Mouse (Mus musculus) brain, embryonic 14.5 days (tissue): ENCODE data around the gene Ccdc34. TPM values are rescaled to one million over a fixed set of nuclear protein-coding genes. Genes with fewer than 3 reads are reported as not detected.

ENCODE experiments used
- DNase-seq: peaks from one replicate; pipeline ENCODE4 v3.0.0-alpha.2; 2011; ENCODE audit warnings: low read depth
- CTCF ChIP-seq: fragments of 200-500 bp; IDR thresholded peaks from 2 replicates; pipeline ENCODE4 v1.5.1; 2012; ENCODE audit warnings: inconsistent platforms, mild to moderate bottlenecking, moderate library complexity, borderline replicate concordance; ENCODE audit not compliant: insufficient read depth, insufficient read length; ENCODE audit errors: extremely low read depth
- POLR2A ChIP-seq: fragments of 200-500 bp; IDR thresholded peaks from 2 replicates; pipeline ENCODE4 v1.6.1; 2012; ENCODE audit warnings: mild to moderate bottlenecking, inconsistent platforms, borderline replicate concordance; ENCODE audit not compliant: poor library complexity, insufficient read depth, insufficient read length, severe bottlenecking; ENCODE audit errors: extremely low read depth
- polyA plus RNA-seq: library from polyadenylated mRNA; depleted of rRNA; stranded (reverse); fragments of >200 nt; gene quantifications from 2 replicates; pipeline ENCODE4 v1.2.3, GENCODE M21; 2012

The Ccdc34 gene
- polyA plus RNA-seq, 1 experiment: 28.7 TPM

- TF ChIP-seq CTCF (no peak), POLR2A (no peak)
- peak; percentile 89 for DNase-seq
Observed at GRCm38 (mm10) chr2:110173818-110174247, 156.2 kb downstream of the Ccdc34 start.

GRCm38 (mm10) chr2:110176761-110177400 is 159.3 kb downstream of the Ccdc34 start:
- TF ChIP-seq POLR2A: no peak
- TF ChIP-seq CTCF: no peak
- peak; percentile 44 for DNase-seq

GRCm38 (mm10) chr2:110177406-110177805 is 159.8 kb downstream of the Ccdc34 start:
- TF ChIP-seq POLR2A (no peak), CTCF (no peak)
- DNase-seq: no peak

- peak; percentile 83 for DNase-seq
- TF ChIP-seq CTCF (no peak), POLR2A (no peak)
Observed at GRCm38 (mm10) chr2:110177879-110178278, 160.3 kb downstream of the Ccdc34 start.

GRCm38 (mm10) chr2:110179669-110180315 is 162.2 kb downstream of the Ccdc34 start:
- DNase-seq: peak; percentile 73
- no peak for TF ChIP-seq POLR2A
- TF ChIP-seq CTCF: no peak

GRCm38 (mm10) chr2:110180316-110180670 is 162.7 kb downstream of the Ccdc34 start:
- TF ChIP-seq CTCF (no peak), POLR2A (no peak)
- peak; percentile 20 for DNase-seq

- TF ChIP-seq POLR2A: no peak
- no peak for TF ChIP-seq CTCF
- DNase-seq: no peak
Observed at GRCm38 (mm10) chr2:110181666-110182065, 164.0 kb downstream of the Ccdc34 start.

GRCm38 (mm10) chr2:110182248-110182647 is 164.6 kb downstream of the Ccdc34 start:
- TF ChIP-seq CTCF: no peak
- TF ChIP-seq POLR2A: no peak
- peak; percentile 81 for DNase-seq

GRCm38 (mm10) chr2:110182795-110183486 is 165.3 kb downstream of the Ccdc34 start:
- no peak for TF ChIP-seq CTCF
- DNase-seq: no peak

- TF ChIP-seq POLR2A: no peak
- TF ChIP-seq CTCF: no peak
- no peak for DNase-seq
Observed at GRCm38 (mm10) chr2:110184071-110184470, 166.5 kb downstream of the Ccdc34 start.

- no peak for DNase-seq
- TF ChIP-seq CTCF (no peak), POLR2A (no peak)
Observed at GRCm38 (mm10) chr2:110186427-110186980, 168.9 kb downstream of the Ccdc34 start.

GRCm38 (mm10) chr2:110188696-110189397 is 171.2 kb downstream of the Ccdc34 start:
- TF ChIP-seq POLR2A: no peak
- TF ChIP-seq CTCF: no peak
- no peak for DNase-seq
